Mouse (Mus musculus) MEL (cell line): Measurements from ENCODE around the gene Urgcp.

Experiments
- CTCF ChIP-seq, 3 experiments: IDR thresholded peaks in 2 of 3; conservative IDR thresholded peaks in 1 of 3; 2 replicates each; pipeline ENCODE4 v1.5.1; 2011 to 2012; ENCODE audit warnings: low read length in 3 of 3, low read depth in 2 of 3, mild to moderate bottlenecking in 2 of 3, improper control_type of control experiment in 1 of 3, inconsistent platforms in 1 of 3, mixed read lengths in 1 of 3, moderate library complexity in 1 of 3; ENCODE audit not compliant: control insufficient read depth in 1 of 3, insufficient read depth in 1 of 3, poor library complexity in 1 of 3, severe bottlenecking in 1 of 3
- E2F4 ChIP-seq: IDR thresholded peaks from 2 replicates; pipeline ENCODE4 v1.6.1; 2011; ENCODE audit warnings: low read depth, low read length, improper control_type of control experiment, borderline replicate concordance
- GATA1 ChIP-seq: IDR thresholded peaks from 2 replicates; pipeline ENCODE4 v1.6.1; 2011; ENCODE audit warnings: low read depth, low read length, improper control_type of control experiment
- JUND ChIP-seq: IDR thresholded peaks from 2 replicates; pipeline ENCODE4 v1.6.1; 2011; ENCODE audit warnings: low read depth, mild to moderate bottlenecking, improper control_type of control experiment, low read length
- MAX ChIP-seq: IDR thresholded peaks from 2 replicates; pipeline ENCODE4 v1.6.1; 2011; ENCODE audit warnings: low read length, improper control_type of control experiment
- MAZ ChIP-seq: IDR thresholded peaks from 2 replicates; pipeline ENCODE4 v1.6.1; 2012; ENCODE audit warnings: low read depth, mild to moderate bottlenecking, inconsistent platforms, low read length, improper control_type of control experiment
- MEF2A ChIP-seq: IDR thresholded peaks from 2 replicates; pipeline ENCODE4 v1.6.1; 2014; ENCODE audit warnings: low read depth, mild to moderate bottlenecking, inconsistent platforms, low read length, improper control_type of control experiment; ENCODE audit not compliant: poor library complexity, insufficient replicate concordance, severe bottlenecking; ENCODE audit errors: extremely low read depth
- NELFE ChIP-seq: IDR thresholded peaks from 2 replicates; pipeline ENCODE4 v1.6.1; 2011; ENCODE audit warnings: low read depth, low read length, improper control_type of control experiment
- POLR2A ChIP-seq, 2 experiments: IDR thresholded peaks; 2 replicates each; pipeline ENCODE4 v1.6.1; 2011 to 2012; ENCODE audit warnings: low read length in 2 of 2, mild to moderate bottlenecking in 2 of 2, control low read depth in 1 of 2, improper control_type of control experiment in 1 of 2, low read depth in 1 of 2, moderate library complexity in 1 of 2; ENCODE audit not compliant: control insufficient read depth in 1 of 2, insufficient read depth in 1 of 2, poor library complexity in 1 of 2
- RCOR1 ChIP-seq: IDR thresholded peaks from 2 replicates; pipeline ENCODE4 v1.6.1; 2012; ENCODE audit warnings: low read depth, mild to moderate bottlenecking, inconsistent platforms, low read length, improper control_type of control experiment
- TAL1 ChIP-seq: IDR thresholded peaks from 2 replicates; pipeline ENCODE4 v1.6.1; 2012; ENCODE audit warnings: mild to moderate bottlenecking, inconsistent platforms, low read length, moderate library complexity, mixed read lengths
- USF2 ChIP-seq, 2 experiments: IDR thresholded peaks; 2 replicates each; pipeline ENCODE4 v1.6.1; 2011 to 2012; ENCODE audit warnings: improper control_type of control experiment in 2 of 2, low read length in 2 of 2, borderline replicate concordance in 1 of 2, inconsistent platforms in 1 of 2, low read depth in 1 of 2, mild to moderate bottlenecking in 1 of 2; ENCODE audit not compliant: insufficient read depth in 1 of 2
- ZMIZ1 ChIP-seq: IDR thresholded peaks from 2 replicates; pipeline ENCODE4 v1.6.1; 2012; ENCODE audit warnings: low read depth, mild to moderate bottlenecking, inconsistent platforms, low read length, improper control_type of control experiment, moderate library complexity
- ZNF384 ChIP-seq: IDR thresholded peaks from 2 replicates; pipeline ENCODE4 v1.6.1; 2012; ENCODE audit warnings: low read depth, mild to moderate bottlenecking, inconsistent platforms, low read length, improper control_type of control experiment

DNA sequence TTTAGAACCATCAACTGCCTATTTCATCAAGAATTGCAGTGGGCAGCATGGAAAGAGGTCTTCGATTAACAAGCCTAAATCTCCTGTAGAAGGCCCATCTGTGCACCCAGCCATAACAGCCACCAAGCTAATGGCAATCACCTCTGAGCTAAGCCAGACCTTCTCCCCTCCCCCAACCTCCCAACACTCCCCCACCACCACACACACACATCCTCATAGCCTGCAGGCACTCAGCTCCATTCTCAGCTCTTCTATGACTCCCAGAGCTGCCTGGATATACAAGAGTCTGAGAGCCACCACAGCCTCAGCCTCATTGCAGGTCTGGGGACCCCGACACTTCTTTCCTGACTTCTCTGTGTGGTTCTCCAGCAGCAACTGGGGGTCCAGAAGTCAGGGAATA lies 8.4 kb downstream of the Urgcp start:
- TF ChIP-seq GATA1 (no peak), CTCF (IDR thresholded peaks at IDR 0.05 in 2 of 3, conservative IDR thresholded peaks at IDR 0.05 in 1 of 3; ENCODE audit: control insufficient read depth in 1 of 3, insufficient read depth in 1 of 3, low read depth in 2 of 3, low read length in 3 of 3, poor library complexity in 1 of 3, severe bottlenecking in 1 of 3) (no peak), MAZ (no peak), MAX (no peak), ZMIZ1 (no peak), TAL1 (no peak), USF2 (IDR thresholded peaks at IDR 0.05; ENCODE audit: borderline replicate concordance in 1 of 2, insufficient read depth in 1 of 2, low read depth in 1 of 2, low read length in 2 of 2) (no peak), NELFE (no peak), MEF2A (no peak), POLR2A (IDR thresholded peaks at IDR 0.05; ENCODE audit: control insufficient read depth in 1 of 2, insufficient read depth in 1 of 2, low read depth in 1 of 2, low read length in 2 of 2, poor library complexity in 1 of 2) (no peak), RCOR1 (no peak), E2F4 (no peak), JUND (no peak), ZNF384 (no peak)
